Mouse (Mus musculus): ENCODE data around the gene Nnmt. TPM values are rescaled to one million over a fixed set of nuclear protein-coding genes. Genes with fewer than 3 reads are reported as not detected.

Gene Nnmt
- polyA plus RNA-seq, 1 experiment from 2014 or later: 12.5 TPM

DNA sequence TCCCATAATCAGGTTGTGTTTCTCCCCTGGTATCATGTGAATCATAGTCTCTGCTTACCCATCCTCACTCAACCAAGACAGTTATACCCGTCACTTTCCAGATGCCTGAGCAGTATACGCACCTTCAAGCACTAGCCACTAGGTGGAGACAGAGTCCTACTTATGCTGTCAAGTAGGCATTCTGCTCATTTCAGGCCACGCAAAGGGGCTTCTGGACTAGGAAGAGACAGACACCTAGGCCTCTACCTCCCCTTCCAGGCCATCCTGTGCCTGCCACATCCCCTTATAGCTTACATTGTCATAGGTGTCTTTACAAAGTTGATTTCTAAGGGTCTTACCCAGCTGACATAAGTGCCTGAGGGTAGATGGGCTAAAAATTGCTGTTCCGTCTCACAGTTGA is 41.3 kb upstream of the Nnmt start:
- Histone ChIP-seq H3K4me1 (peaks cover 12% of the 10 kb centered on the region), H3K27me3 (peaks cover 51% of the 10 kb centered on the region), H3K4me3 (no peak overlapping the region), H3K36me3 (no peaks in the 10 kb centered on the region), H3K4me2 (no peak overlapping the region), H3K27ac (no peak overlapping the region), H3K9ac (no peak overlapping the region), H3K9me3 (no peaks in the 10 kb centered on the region)
- WGBS: 19% methylated on average over 4 of the region's 4 CpGs
- ATAC-seq (ENCODE audit: insufficient number of reproducible peaks, low FRiP score, low TSS enrichment, low read depth): no peak

DNA sequence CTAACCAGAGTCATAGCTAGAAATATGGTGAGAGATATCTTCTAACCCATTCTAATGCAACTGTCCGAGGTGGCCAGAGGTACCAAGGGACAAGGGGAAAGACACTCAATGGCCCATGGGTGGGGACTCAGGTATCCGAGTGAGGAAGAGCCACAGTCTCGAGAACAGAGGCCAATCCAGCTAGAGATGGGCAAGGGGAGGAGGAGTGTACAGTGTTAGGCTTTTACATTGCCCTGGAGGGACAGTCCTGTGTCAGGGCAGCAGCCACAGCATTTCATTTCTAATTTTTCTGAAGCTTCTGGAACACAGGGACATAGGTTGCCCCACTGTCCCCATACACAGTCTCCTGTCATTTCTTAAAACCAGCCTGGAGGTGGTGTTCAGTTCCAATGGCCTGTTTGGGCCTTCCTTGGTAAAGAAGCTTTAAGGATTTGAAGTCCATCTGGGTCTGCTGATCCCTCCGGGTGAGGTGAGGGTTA is 40.7 kb upstream of the Nnmt start:
- Histone ChIP-seq H3K36me3 (no peaks in the 10 kb centered on the region), H3K27ac (no peak overlapping the region), H3K27me3 (peaks cover 46% of the 10 kb centered on the region), H3K9me3 (no peaks in the 10 kb centered on the region), H3K4me1 (peaks cover 12% of the 10 kb centered on the region), H3K4me3 (no peak overlapping the region), H3K9ac (no peak overlapping the region), H3K4me2 (no peak overlapping the region)
- no peak for ATAC-seq (ENCODE audit: insufficient number of reproducible peaks, low FRiP score, low TSS enrichment, low read depth)
- WGBS: 59% methylated on average over 4 of the region's 4 CpGs

DNA sequence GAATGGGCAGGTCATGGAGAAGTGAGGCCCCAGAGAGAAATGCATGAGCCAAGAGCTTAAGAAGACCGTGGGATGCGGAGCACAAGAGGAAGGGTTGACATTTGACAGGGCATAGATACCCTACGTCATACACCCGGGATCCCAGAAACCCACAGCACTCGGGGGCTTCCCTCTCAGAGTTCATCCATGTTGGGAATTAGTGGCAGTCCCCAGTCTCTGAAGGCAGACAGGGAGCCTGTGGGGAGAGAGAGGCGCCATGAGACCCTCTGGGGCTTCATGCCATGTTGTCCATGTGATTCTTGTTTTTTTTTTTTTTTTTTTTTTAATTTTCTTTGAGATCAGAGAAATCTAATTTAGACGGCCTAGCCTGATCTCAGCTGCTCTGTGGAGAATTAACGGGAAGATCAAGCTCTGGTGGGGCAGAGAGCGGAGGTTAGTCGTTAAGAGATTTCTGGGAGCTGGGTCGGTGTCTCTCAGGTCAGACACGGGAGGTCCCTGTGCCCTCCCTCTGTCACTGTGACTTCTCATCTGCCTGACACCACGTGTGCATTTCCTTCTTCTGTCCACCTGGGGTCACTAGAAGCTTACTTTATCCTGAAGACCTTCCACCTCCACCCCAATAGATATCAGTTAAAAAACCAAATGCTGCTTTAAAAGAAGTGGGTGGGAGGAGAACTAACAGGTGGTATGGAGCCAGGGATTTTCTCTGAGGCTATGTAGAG is 40.1 kb upstream of the Nnmt start:
- Histone ChIP-seq H3K4me2 (no peak overlapping the region), H3K4me3 (no peak overlapping the region), H3K9me3 (no peaks in the 10 kb centered on the region), H3K27me3 (peaks cover 40% of the 10 kb centered on the region), H3K4me1 (peaks cover 12% of the 10 kb centered on the region), H3K9ac (no peak overlapping the region), H3K27ac (no peak overlapping the region), H3K36me3 (no peaks in the 10 kb centered on the region)
- ATAC-seq (ENCODE audit: insufficient number of reproducible peaks, low FRiP score, low TSS enrichment, low read depth): no peak
- WGBS: 49% methylated on average over 13 of the region's 13 CpGs

DNA sequence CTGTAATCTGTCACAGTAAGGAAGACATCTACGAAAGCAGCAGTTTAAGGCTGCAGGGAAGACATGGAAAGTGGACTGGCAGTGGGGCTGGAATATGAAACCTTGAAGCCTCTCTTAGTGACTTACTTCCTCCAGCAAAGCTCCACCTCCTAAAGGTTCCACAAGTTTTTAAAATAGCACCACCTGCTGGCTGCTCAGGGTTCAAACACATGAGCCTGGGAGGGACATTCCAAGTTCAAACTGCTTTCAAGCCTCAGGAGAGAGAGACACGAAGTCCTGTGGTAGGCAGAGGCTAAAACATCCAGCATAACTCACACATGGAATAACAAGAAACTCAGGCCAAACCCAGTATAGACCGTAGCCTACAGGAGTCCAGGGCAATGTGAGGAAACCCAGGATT is 39.4 kb upstream of the Nnmt start:
- Histone ChIP-seq H3K4me2 (no peak overlapping the region), H3K4me3 (no peak overlapping the region), H3K9me3 (no peaks in the 10 kb centered on the region), H3K9ac (no peak overlapping the region), H3K27ac (no peak overlapping the region), H3K36me3 (no peaks in the 10 kb centered on the region), H3K4me1 (peaks cover 11% of the 10 kb centered on the region), H3K27me3 (peaks cover 33% of the 10 kb centered on the region)
- 82% methylated on average over 3 of the region's 3 CpGs for WGBS
- no peak for ATAC-seq (ENCODE audit: insufficient number of reproducible peaks, low FRiP score, low TSS enrichment, low read depth)

DNA sequence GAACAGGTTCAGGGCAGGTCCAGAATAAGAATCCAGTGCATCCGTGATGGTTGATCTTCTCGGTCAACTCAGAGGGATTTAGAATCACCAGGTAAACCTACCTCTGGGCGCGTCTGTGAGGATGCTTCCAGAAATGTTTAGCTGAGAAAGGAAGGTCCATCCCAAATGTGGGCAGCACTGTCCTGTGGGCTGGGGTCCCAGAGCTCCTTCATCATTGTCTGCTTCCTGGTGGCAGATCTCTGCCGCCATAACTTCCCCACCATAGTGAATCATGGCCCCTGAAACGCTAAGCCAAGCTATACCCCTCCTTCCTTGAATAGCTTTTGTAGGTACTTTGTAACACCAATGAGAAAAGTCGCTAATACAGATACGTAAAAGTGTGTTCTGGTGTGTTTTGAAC is 36.7 kb upstream of the Nnmt start:
- no peak overlapping the region for H3K4me3 ChIP-seq
- no peak overlapping the region for H3K4me2 ChIP-seq
- no peak overlapping the region for H3K27ac ChIP-seq
- 87% methylated on average over 8 of the region's 8 CpGs for WGBS
- no peaks in the 10 kb centered on the region for H3K9me3 ChIP-seq
- H3K27me3 ChIP-seq: peaks cover 22% of the 10 kb centered on the region
- no peak overlapping the region for H3K9ac ChIP-seq
- ATAC-seq (ENCODE audit: insufficient number of reproducible peaks, low FRiP score, low TSS enrichment, low read depth): no peak
- no peaks in the 10 kb centered on the region for H3K36me3 ChIP-seq
- H3K4me1 ChIP-seq: no peaks in the 10 kb centered on the region

DNA sequence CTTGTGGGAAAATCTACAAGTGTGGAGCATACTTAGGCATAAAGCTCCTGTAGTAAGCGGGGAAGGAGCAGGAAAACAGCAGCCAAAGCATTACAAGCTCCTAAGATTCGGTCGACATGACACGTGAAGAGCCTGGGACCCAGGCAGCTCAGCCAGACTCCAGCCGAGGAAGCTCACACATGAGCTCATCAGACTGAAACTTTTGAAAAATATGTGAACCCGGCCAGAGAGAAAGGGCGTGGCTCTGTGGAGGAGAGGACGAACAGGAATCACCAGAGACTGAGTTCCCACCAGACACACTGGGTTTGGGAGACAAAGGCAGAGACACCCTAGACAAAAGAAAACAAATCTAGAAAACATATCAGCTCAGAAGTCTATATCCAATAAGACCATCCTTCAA is 35.9 kb upstream of the Nnmt start:
- ATAC-seq (ENCODE audit: insufficient number of reproducible peaks, low FRiP score, low TSS enrichment, low read depth): no peak
- H3K36me3 ChIP-seq: no peaks in the 10 kb centered on the region
- H3K4me2 ChIP-seq: no peak overlapping the region
- H3K9ac ChIP-seq: no peak overlapping the region
- H3K27ac ChIP-seq: no peak overlapping the region
- no peaks in the 10 kb centered on the region for H3K4me1 ChIP-seq
- no peak overlapping the region for H3K4me3 ChIP-seq
- H3K27me3 ChIP-seq: peaks cover 27% of the 10 kb centered on the region
- WGBS: 78% methylated on average over 8 of the region's 8 CpGs
- no peaks in the 10 kb centered on the region for H3K9me3 ChIP-seq

DNA sequence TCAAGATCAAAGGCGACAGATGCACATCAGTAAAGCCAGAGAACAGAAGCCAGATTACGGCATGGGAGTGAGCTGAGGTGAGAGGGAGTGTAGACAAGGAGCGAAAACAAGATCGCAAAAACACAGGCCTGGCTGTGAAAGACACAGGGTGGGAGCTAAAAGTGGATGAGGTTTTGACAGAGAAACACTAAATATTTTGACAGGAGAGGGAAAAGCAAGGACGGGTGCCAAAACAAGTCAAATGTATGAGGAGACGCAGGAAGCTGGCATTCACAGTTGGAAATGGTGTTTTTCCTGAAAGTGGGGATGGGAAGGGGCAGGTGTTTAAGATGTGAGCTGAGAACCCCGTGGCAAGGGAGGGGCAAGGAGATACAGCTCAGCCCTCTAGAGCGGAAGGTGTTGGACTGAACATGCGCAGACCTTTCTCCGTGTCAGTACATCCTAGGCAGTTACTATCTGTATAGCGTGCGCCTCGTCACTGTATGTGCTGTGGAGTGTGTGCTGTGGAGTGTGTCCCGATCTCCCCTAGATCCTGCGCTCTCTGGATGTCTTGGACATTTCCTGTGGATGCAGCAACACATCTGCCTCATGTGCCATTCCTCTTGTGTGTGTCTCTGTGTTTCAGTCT is 33.3 kb upstream of the Nnmt start:
- Histone ChIP-seq H3K36me3 (no peaks in the 10 kb centered on the region), H3K4me3 (no peak overlapping the region), H3K9me3 (no peaks in the 10 kb centered on the region), H3K27me3 (peaks cover 31% of the 10 kb centered on the region; the same call in 1 of the 2 replicates), H3K4me1 (no peaks in the 10 kb centered on the region), H3K9ac (no peak overlapping the region), H3K27ac (no peak overlapping the region), H3K4me2 (no peak overlapping the region)
- WGBS: 57% methylated on average over 15 of the region's 15 CpGs
- no peak for ATAC-seq (ENCODE audit: insufficient number of reproducible peaks, low FRiP score, low TSS enrichment, low read depth)

DNA sequence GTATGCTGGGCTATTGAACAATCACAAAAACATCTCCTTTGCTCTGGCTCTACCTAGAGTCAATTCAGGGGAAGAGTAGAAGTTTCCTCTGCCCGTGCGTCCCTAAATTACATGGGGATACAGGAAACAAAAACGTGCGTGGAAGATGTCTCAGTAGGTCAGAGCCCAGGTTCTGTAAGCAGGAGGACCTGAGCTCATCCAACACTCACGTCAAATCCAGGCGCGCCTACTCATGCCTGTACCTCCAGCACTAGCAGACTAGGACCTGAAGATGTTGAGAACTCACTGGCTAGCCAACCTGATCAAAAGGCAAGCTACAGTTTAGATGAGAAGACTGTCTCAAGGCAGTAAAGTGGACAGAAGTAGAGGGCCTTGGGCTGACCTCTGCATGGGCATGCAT is 32.2 kb upstream of the Nnmt start:
- Histone ChIP-seq H3K4me3 (no peak overlapping the region), H3K4me2 (no peak overlapping the region), H3K27ac (no peak overlapping the region), H3K27me3 (peaks cover 31% of the 10 kb centered on the region; the same call in 1 of the 2 replicates), H3K9ac (no peak overlapping the region), H3K36me3 (no peaks in the 10 kb centered on the region), H3K9me3 (no peaks in the 10 kb centered on the region), H3K4me1 (no peaks in the 10 kb centered on the region)
- ATAC-seq (ENCODE audit: insufficient number of reproducible peaks, low FRiP score, low TSS enrichment, low read depth): no peak
- 86% methylated on average over 7 of the region's 7 CpGs for WGBS

DNA sequence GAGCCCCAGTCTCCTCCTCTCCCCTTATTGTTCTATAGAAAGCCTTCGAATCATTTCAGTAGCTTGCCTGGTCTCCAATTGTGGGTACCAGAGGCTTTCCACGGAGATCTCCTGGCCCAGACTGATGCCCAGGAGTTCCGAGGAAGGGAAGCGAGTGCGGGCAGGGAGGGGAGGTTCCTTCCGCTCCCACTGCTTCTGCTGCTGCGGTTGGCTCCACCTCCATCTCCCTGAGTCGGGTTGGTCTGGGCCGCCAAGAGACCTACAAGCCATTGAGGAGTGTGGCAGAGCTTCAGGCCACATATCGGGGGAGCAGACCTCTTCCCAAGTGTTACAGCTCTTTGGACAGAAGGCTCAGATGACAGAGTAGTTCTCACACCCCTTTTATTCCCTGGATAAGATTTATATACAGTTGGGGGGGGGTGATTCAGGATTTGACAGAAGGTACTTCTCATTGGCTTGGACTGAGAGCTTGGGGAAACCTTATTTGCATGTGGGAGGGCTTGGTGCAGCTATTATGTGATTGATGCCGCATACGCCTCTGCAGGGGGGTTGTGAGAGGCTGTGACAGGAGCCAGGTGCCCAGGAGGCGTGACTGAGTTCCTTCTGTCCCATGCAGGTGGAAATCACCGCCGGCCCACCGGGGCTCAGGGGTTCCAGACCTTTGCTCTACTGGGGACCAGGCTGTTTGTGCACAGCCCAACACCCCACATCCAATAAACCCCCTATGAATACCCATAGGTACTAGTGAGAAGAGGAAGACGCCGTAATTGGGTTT is 30.8 kb upstream of the Nnmt start:
- H3K36me3 ChIP-seq: no peaks in the 10 kb centered on the region
- no peak for ATAC-seq (ENCODE audit: insufficient number of reproducible peaks, low FRiP score, low TSS enrichment, low read depth)
- no peak overlapping the region for H3K9ac ChIP-seq
- H3K4me3 ChIP-seq: no peak overlapping the region
- H3K4me2 ChIP-seq: no peak overlapping the region
- no peaks in the 10 kb centered on the region for H3K4me1 ChIP-seq
- peaks cover 31% of the 10 kb centered on the region; the same call in 1 of the 2 replicates for H3K27me3 ChIP-seq
- H3K9me3 ChIP-seq: no peaks in the 10 kb centered on the region
- 29% methylated on average over 18 of the region's 18 CpGs for WGBS
- no peak overlapping the region for H3K27ac ChIP-seq

DNA sequence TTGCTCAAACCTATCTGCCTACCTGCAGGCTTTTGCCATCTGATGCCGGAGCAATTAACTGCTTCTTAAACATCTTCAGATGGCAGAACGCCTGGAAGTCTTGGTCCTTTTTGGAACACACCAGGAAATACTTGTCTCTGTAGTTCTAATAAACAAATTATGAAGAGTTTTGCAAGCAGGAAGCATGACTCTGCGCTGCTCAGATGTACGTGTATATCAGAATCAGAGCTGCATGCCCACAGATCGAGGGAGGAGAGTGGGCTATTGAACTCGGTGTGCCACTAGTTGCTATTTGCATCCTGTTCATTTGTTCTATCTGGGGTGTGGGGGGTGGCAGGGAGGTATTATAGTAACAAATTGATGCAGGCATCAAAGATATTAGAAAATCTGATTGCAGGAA is 28.2 kb upstream of the Nnmt start:
- ATAC-seq (ENCODE audit: insufficient number of reproducible peaks, low FRiP score, low TSS enrichment, low read depth): no peak
- no peaks in the 10 kb centered on the region for H3K4me1 ChIP-seq
- 67% methylated on average over 6 of the region's 6 CpGs for WGBS

DNA sequence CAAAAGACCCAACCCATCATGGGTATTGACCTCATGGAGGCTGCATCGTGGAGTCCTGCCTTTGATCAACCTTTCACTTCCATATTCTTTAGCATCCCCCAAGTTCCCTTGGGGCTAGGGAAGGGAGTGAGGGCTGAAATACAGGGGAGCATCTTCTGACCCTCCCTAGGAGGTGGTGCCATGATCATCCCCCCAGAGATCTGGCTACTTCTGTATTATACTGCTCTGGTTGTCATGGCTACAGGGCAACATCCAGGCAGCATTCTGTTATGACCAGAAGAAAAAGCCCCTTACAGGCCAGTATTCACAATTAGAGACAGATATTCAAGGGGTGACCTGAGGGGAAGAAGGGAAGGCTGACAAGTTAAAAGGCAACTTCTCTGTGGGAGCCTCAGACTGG is 14.3 kb upstream of the Nnmt start:
- H3K4me3 ChIP-seq: no peak overlapping the region
- H3K4me2 ChIP-seq: no peak overlapping the region
- no peak for ATAC-seq (ENCODE audit: insufficient number of reproducible peaks, low FRiP score, low TSS enrichment, low read depth)
- H3K27me3 ChIP-seq: no peaks in the 10 kb centered on the region
- H3K27ac ChIP-seq: no peak overlapping the region
- H3K9ac ChIP-seq: no peak overlapping the region
- H3K9me3 ChIP-seq: no peaks in the 10 kb centered on the region
- peaks cover 6% of the 10 kb centered on the region; the same call in 1 of the 2 replicates for H3K4me1 ChIP-seq
- H3K36me3 ChIP-seq: no peaks in the 10 kb centered on the region
- WGBS: 72% methylated on average over 1 of the region's 1 CpGs

More for the DNA sequence above, 28.2 kb upstream of the Nnmt start:
- no peak overlapping the region for H3K4me3 ChIP-seq
- H3K9ac ChIP-seq: no peak overlapping the region
- no peaks in the 10 kb centered on the region for H3K36me3 ChIP-seq
- no peaks in the 10 kb centered on the region for H3K9me3 ChIP-seq
- H3K4me2 ChIP-seq: no peak overlapping the region
- no peak overlapping the region for H3K27ac ChIP-seq
- H3K27me3 ChIP-seq: peaks cover 27% of the 10 kb centered on the region; the same call in 1 of the 2 replicates

DNA sequence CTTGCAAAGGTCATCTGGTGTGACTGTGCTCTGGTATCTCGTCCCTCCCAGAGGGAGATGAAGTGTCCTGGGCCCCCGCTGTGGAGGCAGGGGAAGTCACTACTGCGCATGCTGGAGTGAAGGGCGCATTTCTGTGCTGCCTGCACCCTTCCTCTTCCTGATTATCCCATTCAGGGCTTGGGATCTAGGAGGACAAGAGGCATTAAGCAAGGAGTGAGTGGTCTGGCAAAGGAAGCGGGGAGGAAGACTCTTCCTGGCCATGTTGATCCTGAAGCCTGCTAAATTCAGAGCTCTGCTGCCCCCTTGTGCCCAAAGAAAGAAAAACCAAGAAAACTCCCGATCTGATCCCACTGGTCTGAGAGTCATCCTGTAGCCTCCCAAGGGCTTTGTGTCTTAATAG is 13.6 kb upstream of the Nnmt start:
- ATAC-seq (ENCODE audit: insufficient number of reproducible peaks, low FRiP score, low TSS enrichment, low read depth): no peak
- no peaks in the 10 kb centered on the region for H3K27me3 ChIP-seq
- 20% methylated on average over 6 of the region's 6 CpGs for WGBS
- no peak overlapping the region for H3K27ac ChIP-seq
- H3K9me3 ChIP-seq: no peaks in the 10 kb centered on the region
- H3K36me3 ChIP-seq: no peaks in the 10 kb centered on the region
- H3K4me3 ChIP-seq: no peak overlapping the region
- no peak overlapping the region for H3K9ac ChIP-seq
- H3K4me1 ChIP-seq: peaks cover 6% of the 10 kb centered on the region; the same call in 1 of the 2 replicates
- H3K4me2 ChIP-seq: peak overlapping the region; percentile 28; the same call in 1 of the 2 replicates

All from limb, embryonic 15.5 days (tissue).